Mouse (Mus musculus): Measurements from ENCODE around the gene Mrpl44. TPM values are rescaled to one million over a fixed set of nuclear protein-coding genes. Genes with fewer than 3 reads are reported as not detected.

Gene Mrpl44
- polyA plus RNA-seq, 1 experiment from 2014 or later = 51.1 TPM

DNA sequence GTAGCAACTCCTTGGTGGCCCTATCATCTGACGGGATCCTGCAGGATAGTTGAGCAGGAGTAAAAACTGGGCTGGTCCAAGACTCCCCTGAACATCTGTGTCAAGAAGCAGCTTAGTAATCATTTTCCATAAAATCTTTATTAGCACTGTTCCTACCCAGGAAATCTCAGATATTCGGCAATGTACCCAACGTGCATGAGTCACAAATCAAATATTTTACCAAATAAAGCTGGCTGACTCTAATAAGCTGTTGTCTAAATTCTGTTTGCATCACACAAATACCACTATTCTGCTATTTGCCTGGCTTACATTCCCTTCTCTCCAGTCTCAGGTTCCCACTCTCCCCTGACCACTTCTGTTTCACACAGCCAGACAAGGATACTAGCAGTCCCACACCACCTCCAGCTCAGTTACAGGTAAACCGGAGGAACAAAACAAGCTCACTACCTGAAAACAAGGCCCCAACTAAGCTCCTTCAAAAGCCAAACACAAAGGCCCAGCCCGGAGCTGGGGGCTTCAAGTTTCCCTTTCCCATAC lies 16.3 kb upstream of the Mrpl44 start:
- ATAC-seq (replicated peaks; ENCODE audit: low FRiP score, low TSS enrichment, low read depth) (no peak), DNase-seq (ENCODE audit: low spot score) (no peak)
- H3K9me3 ChIP-seq (ENCODE audit: control insufficient read depth, low read length) = no peaks in the 10 kb centered on the region
- 75% methylated on average over 5 of the region's 5 CpGs for WGBS
- H3K4me1 ChIP-seq (replicated peaks; ENCODE audit: control insufficient read depth, insufficient read depth, low read length) = peaks cover 6% of the 10 kb centered on the region; the same call in 1 of the 2 replicates
- H3K4me2 ChIP-seq (ENCODE audit: low read length) = no peak overlapping the region; the same call in 1 of the 2 replicates
- H3K9ac ChIP-seq (ENCODE audit: low read length) = no peak overlapping the region
- H3K27ac ChIP-seq (ENCODE audit: low read depth) = no peak overlapping the region
- no peak overlapping the region for H3K4me3 ChIP-seq (ENCODE audit: low read depth, low read length)
- H3K36me3 ChIP-seq (ENCODE audit: control insufficient read depth, insufficient read depth, low read length) = no peaks in the 10 kb centered on the region
- H3K27me3 ChIP-seq (replicated peaks; ENCODE audit: control insufficient read depth, insufficient read depth, low read length) = no peaks in the 10 kb centered on the region

DNA sequence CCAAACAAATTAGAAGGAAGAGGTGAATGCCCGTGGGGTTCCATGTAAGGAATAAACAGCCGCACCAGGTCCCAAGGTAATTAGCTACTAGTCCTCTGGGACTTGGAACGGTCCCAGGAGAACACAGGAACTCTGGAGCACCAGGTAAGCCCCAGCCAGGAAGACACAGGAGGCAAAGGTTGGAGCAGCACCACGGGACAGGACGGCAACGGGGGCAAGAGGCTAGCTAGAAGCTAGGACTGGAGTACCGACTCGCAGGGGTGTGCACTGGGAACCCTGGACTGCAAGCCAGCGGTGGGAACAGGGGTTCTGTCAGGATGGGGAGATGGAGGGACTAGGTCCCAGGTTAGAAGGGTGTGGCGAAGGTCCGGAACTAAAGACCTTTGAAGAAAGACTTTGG lies 15.2 kb upstream of the Mrpl44 start:
- Histone ChIP-seq H3K9ac (ENCODE audit: low read length) (peak overlapping the region; percentile 70), H3K27ac (ENCODE audit: low read depth) (no peak overlapping the region), H3K4me1 (replicated peaks; ENCODE audit: control insufficient read depth, insufficient read depth, low read length) (peaks cover 6% of the 10 kb centered on the region; the same call in 1 of the 2 replicates), H3K4me2 (ENCODE audit: low read length) (peak overlapping the region; percentile 81), H3K36me3 (ENCODE audit: control insufficient read depth, insufficient read depth, low read length) (no peaks in the 10 kb centered on the region), H3K4me3 (ENCODE audit: low read depth, low read length) (peak overlapping the region; percentile 67), H3K9me3 (ENCODE audit: control insufficient read depth, low read length) (no peaks in the 10 kb centered on the region), H3K27me3 (replicated peaks; ENCODE audit: control insufficient read depth, insufficient read depth, low read length) (no peaks in the 10 kb centered on the region)
- 0 out of 2 replicates have a peak, but pooled peaks have one; percentile 7 for ATAC-seq (replicated peaks; ENCODE audit: low FRiP score, low TSS enrichment, low read depth)
- DNase-seq (ENCODE audit: low spot score) = no peak
- 6% methylated on average over 11 of the region's 11 CpGs for WGBS

DNA sequence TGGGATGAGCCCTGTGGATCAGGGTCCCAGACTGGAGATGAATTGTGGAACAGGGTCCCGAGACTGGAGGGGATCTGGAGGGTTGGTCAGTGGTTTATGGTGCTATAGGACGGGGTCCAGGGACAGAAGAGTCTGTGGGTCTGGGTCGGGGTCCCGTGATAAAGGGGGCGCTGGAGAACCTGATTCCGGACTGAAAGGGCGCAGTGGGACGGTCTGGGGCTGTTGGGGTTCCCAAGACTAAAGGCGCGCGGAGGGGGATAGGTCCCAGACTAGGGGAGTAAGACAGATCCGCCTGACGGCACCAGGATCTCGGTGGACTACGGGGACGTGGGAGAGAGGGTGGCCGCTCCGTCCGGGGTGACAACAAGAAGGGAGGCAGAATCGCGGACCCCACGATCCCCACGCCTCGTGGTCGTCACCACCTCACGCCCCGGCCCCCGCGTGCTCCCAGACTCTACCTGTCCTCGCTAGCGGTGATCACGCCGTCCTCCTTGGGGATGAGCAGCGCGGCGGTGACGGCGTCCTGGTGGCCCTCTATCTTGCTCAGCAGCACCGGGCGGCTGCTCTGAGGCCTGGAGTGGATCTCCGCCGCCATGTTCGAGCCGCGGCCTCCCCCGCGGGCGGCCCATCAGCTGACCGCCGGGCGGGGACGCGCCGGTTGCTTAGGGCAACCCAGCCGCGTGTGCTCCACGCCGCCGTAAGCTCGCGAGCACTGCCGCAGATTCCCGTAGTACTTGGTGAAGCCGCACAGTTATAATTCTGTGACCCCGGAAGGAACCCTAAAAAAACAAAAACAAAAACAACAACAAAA lies 14.5 kb upstream of the Mrpl44 start:
- WGBS = under 1% methylated on average over 62 of the region's 65 CpGs
- ATAC-seq (replicated peaks; ENCODE audit: low FRiP score, low TSS enrichment, low read depth) = peak; percentile 97
- H3K36me3 ChIP-seq (ENCODE audit: control insufficient read depth, insufficient read depth, low read length) = no peaks in the 10 kb centered on the region
- peak; percentile 84 for DNase-seq (ENCODE audit: low spot score)
- H3K4me2 ChIP-seq (ENCODE audit: low read length) = peak overlapping the region; percentile 81
- peaks cover 6% of the 10 kb centered on the region; the same call in 1 of the 2 replicates for H3K4me1 ChIP-seq (replicated peaks; ENCODE audit: control insufficient read depth, insufficient read depth, low read length)
- peak overlapping the region; percentile 70 for H3K9ac ChIP-seq (ENCODE audit: low read length)
- H3K27ac ChIP-seq (ENCODE audit: low read depth) = no peak overlapping the region
- H3K27me3 ChIP-seq (replicated peaks; ENCODE audit: control insufficient read depth, insufficient read depth, low read length) = no peaks in the 10 kb centered on the region
- no peaks in the 10 kb centered on the region for H3K9me3 ChIP-seq (ENCODE audit: control insufficient read depth, low read length)
- H3K4me3 ChIP-seq (ENCODE audit: low read depth, low read length) = peak overlapping the region; percentile 67

DNA sequence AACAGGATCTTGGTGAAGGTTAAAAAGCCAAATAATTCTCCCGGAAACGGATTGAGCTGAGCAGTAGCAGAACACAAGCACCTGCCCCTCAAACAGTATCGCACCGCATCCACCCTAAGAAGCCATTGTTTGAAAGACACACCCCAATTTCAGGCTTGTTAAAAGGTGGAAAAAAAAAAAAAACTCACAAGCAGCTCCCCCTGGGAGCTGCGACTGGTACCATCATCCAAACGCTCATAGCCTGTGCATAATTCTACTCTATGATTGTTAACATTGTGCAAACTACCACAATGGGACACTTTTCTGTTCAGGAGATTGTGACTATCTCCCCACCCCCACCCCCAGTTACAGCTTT lies 13.9 kb upstream of the Mrpl44 start:
- WGBS = 1% methylated on average over 6 of the region's 6 CpGs
- DNase-seq (ENCODE audit: low spot score) = no peak
- peak overlapping the region; percentile 81 for H3K4me2 ChIP-seq (ENCODE audit: low read length)
- no peaks in the 10 kb centered on the region for H3K36me3 ChIP-seq (ENCODE audit: control insufficient read depth, insufficient read depth, low read length)
- H3K4me3 ChIP-seq (ENCODE audit: low read depth, low read length) = peak overlapping the region; percentile 67
- no peak overlapping the region for H3K9ac ChIP-seq (ENCODE audit: low read length)
- no peaks in the 10 kb centered on the region for H3K9me3 ChIP-seq (ENCODE audit: control insufficient read depth, low read length)
- H3K27ac ChIP-seq (ENCODE audit: low read depth) = no peak overlapping the region
- peaks cover 6% of the 10 kb centered on the region; the same call in 1 of the 2 replicates for H3K4me1 ChIP-seq (replicated peaks; ENCODE audit: control insufficient read depth, insufficient read depth, low read length)
- no peaks in the 10 kb centered on the region for H3K27me3 ChIP-seq (replicated peaks; ENCODE audit: control insufficient read depth, insufficient read depth, low read length)
- peak; percentile 40 for ATAC-seq (replicated peaks; ENCODE audit: low FRiP score, low TSS enrichment, low read depth)

DNA sequence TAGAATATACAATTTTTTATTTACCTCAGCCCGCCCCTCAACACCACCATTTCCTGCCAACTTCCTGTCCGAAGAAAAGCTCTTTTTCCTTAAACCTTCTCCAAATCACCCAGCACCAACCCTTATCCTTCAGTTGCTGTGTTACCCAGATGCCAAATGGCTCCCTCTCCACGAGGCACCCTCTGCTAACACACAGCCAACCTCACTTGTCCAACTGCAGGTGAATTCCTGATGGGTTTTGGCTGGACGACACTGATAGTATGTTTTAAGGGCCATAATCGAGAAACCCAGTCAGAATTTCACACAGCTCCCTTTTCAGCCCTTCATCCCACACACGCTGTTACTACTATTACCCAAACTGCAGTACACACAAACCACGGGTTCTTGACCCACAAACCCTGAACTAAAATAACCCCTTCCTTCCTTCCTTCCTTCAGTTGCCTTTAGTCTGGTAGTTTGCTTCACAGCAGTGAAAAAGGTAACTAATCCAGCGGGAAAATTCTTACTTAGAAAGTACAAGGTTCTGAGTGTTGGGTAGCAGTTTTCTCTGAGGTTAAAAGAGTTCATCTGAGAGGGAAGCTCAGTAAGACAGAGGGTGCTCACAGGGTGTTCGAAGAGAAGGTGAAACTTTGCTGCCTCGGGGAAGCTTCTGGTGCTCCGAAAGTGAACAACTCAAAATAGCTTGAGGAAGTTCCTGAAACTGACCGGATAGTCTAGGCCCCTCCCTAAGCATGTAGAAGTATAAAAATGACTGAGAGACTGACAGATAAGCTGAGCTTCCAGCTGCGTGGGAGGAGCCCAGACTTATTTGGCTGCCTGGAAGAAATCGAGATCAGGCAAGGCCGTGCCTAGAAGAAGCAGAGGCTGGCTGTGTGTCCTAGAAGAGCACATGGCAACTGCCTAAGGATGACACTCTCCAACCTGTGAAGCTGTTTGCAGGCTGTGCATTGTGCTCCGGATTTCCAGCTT lies 13.3 kb upstream of the Mrpl44 start:
- no peak overlapping the region for H3K9ac ChIP-seq (ENCODE audit: low read length)
- peaks cover 6% of the 10 kb centered on the region; the same call in 1 of the 2 replicates for H3K4me1 ChIP-seq (replicated peaks; ENCODE audit: control insufficient read depth, insufficient read depth, low read length)
- no peak for DNase-seq (ENCODE audit: low spot score)
- H3K4me3 ChIP-seq (ENCODE audit: low read depth, low read length) = peak overlapping the region; percentile 67; the same call in 1 of the 2 replicates
- H3K9me3 ChIP-seq (ENCODE audit: control insufficient read depth, low read length) = no peaks in the 10 kb centered on the region
- WGBS = 52% methylated on average over 16 of the region's 16 CpGs
- H3K36me3 ChIP-seq (ENCODE audit: control insufficient read depth, insufficient read depth, low read length) = no peaks in the 10 kb centered on the region
- ATAC-seq (replicated peaks; ENCODE audit: low FRiP score, low TSS enrichment, low read depth) = no peak
- H3K27me3 ChIP-seq (replicated peaks; ENCODE audit: control insufficient read depth, insufficient read depth, low read length) = no peaks in the 10 kb centered on the region
- H3K27ac ChIP-seq (ENCODE audit: low read depth) = no peak overlapping the region
- H3K4me2 ChIP-seq (ENCODE audit: low read length) = peak overlapping the region; percentile 81

DNA sequence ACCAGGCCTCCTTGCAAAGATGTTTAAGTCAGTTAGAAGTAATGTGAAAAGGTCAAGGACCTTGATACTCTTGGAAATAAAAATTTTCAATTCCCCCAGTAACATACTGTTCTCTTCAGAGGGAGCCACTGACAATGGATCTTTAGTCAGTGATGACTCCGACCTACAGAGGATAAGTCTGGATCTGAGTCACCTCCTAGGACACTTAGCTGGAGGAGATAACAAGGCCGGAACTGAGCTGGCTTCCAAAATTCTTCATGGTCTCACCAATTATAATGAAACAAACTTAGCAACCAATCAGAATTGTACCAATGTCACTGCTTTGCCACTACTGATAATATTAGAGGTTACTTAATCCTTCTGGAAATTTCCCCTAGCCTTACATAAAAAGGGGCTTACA lies 11.8 kb upstream of the Mrpl44 start:
- no peak for DNase-seq (ENCODE audit: low spot score)
- no peak for ATAC-seq (replicated peaks; ENCODE audit: low FRiP score, low TSS enrichment, low read depth)
- 89% methylated on average over 2 of the region's 2 CpGs for WGBS
- no peaks in the 10 kb centered on the region for H3K27me3 ChIP-seq (replicated peaks; ENCODE audit: control insufficient read depth, insufficient read depth, low read length)
- H3K36me3 ChIP-seq (ENCODE audit: control insufficient read depth, insufficient read depth, low read length) = no peaks in the 10 kb centered on the region
- no peak overlapping the region for H3K4me3 ChIP-seq (ENCODE audit: low read depth, low read length)
- H3K9me3 ChIP-seq (ENCODE audit: control insufficient read depth, low read length) = no peaks in the 10 kb centered on the region
- no peak overlapping the region for H3K4me2 ChIP-seq (ENCODE audit: low read length)
- H3K9ac ChIP-seq (ENCODE audit: low read length) = no peak overlapping the region
- H3K4me1 ChIP-seq (replicated peaks; ENCODE audit: control insufficient read depth, insufficient read depth, low read length) = peaks cover 6% of the 10 kb centered on the region; the same call in 1 of the 2 replicates
- no peak overlapping the region for H3K27ac ChIP-seq (ENCODE audit: low read depth)

DNA sequence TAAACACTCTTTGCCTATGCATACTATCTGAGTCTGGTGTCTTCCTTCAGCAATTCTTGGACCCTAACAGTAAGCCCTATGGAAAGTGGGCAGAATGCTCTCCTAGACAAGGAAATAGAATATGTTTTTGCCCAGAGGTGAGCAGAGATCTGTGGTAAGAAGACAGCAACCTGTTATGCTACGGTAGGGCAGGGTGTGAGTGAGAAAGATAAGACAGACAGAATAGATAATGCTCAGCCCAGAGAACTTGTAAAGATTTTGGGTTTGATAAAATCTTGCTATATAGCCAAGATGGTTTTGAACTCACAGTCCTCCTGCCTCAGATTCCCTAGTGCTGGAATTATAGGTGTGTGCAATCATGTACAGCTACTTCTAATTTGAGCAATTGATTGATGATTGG lies 11.3 kb upstream of the Mrpl44 start:
- H3K27ac ChIP-seq (ENCODE audit: low read depth) = no peak overlapping the region
- H3K4me1 ChIP-seq (replicated peaks; ENCODE audit: control insufficient read depth, insufficient read depth, low read length) = peaks cover 6% of the 10 kb centered on the region; the same call in 1 of the 2 replicates
- H3K4me3 ChIP-seq (ENCODE audit: low read depth, low read length) = no peak overlapping the region
- WGBS = 78% methylated on average over 1 of the region's 1 CpGs
- no peak overlapping the region for H3K4me2 ChIP-seq (ENCODE audit: low read length)
- no peak for DNase-seq (ENCODE audit: low spot score)
- H3K9me3 ChIP-seq (ENCODE audit: control insufficient read depth, low read length) = no peaks in the 10 kb centered on the region
- H3K9ac ChIP-seq (ENCODE audit: low read length) = no peak overlapping the region
- H3K36me3 ChIP-seq (ENCODE audit: control insufficient read depth, insufficient read depth, low read length) = no peaks in the 10 kb centered on the region
- no peaks in the 10 kb centered on the region for H3K27me3 ChIP-seq (replicated peaks; ENCODE audit: control insufficient read depth, insufficient read depth, low read length)
- no peak for ATAC-seq (replicated peaks; ENCODE audit: low FRiP score, low TSS enrichment, low read depth)

DNA sequence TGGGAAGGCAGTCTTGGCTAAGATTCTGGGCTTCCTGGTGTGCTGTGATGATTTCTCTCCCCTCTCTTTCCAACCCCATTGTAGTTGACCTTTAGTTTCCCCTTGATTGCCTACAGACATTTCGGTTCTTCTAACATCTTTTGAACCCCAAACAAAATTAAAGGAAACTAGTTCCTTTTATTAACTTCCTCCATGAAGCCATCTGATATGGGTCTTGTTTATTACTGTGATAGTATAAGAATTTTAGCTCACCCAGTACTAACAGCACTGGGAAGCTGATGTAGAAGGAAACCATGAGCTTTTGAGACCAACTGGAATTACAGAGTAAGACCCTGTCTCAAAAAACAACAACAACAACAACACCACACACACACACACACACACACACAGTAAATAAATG lies 7.6 kb upstream of the Mrpl44 start:
- no peak overlapping the region for H3K4me3 ChIP-seq (ENCODE audit: low read depth, low read length)
- H3K27ac ChIP-seq (ENCODE audit: low read depth) = no peak overlapping the region
- H3K4me1 ChIP-seq (replicated peaks; ENCODE audit: control insufficient read depth, insufficient read depth, low read length) = no peaks in the 10 kb centered on the region
- H3K9me3 ChIP-seq (ENCODE audit: control insufficient read depth, low read length) = no peaks in the 10 kb centered on the region
- no peaks in the 10 kb centered on the region for H3K27me3 ChIP-seq (replicated peaks; ENCODE audit: control insufficient read depth, insufficient read depth, low read length)
- WGBS = 65% methylated on average over 1 of the region's 1 CpGs
- H3K9ac ChIP-seq (ENCODE audit: low read length) = no peak overlapping the region
- no peaks in the 10 kb centered on the region for H3K36me3 ChIP-seq (ENCODE audit: control insufficient read depth, insufficient read depth, low read length)
- ATAC-seq (replicated peaks; ENCODE audit: low FRiP score, low TSS enrichment, low read depth) (no peak), DNase-seq (ENCODE audit: low spot score) (no peak)
- no peak overlapping the region for H3K4me2 ChIP-seq (ENCODE audit: low read length)
